ENCODE assay signal across 9 mouse cellular contexts in the genomic region with DNA sequence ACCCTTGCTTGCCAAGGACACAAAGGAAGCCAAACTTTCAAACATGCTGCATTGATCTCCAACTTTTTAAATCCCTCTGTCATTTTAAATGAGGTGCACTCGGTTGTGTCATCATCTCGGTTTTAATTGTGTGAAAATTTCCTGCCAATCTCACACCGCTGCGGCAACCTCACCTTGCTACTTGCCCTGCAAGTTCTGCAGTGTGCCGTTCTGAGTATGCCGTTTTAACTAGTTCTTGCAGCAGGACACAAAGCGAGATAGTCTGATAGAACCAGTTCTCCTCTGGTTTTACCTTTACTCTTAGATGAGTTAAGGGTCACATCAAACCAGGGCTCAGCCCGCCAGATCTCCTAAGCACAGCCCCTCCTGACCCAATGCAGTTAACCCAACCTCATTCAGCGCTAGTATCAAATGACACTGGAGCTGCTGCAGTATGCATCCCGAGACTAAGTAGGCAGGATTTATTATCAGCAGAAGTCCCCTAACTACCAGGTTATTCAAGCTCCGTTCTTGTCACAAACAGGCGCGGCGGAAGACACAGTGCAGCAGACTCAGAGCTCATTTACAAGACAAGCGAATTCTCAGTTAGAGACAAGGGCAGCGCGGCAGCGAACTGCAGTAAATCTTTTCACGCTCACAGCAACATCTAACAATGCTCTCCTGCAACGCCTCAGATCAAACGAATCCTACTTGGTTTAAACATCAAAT. TPM values are rescaled to one million over a fixed set of nuclear protein-coding genes. Genes with fewer than 3 reads are reported as not detected.
A peak's percentile ranks its signal among the peaks of the same experiment; 100 is the strongest.
DNase-seq lines count a peak whose midpoint lies in the region; ATAC-seq and TF ChIP-seq lines count a peak whose summit lies in the region.
"Had no signal": no experiment of that assay in that cellular context is flagged by ENCODE, and none has a peak within 500 bp of the region (broad histone marks: within the 10 kb centered on the region; RNA-seq: fewer than 3 reads in every experiment).

No protein-coding gene starts in this region.

- no peak for DNase-seq in kidney, postnatal 25 days
- peak; percentile 66 for DNase-seq in cerebellum, adult 9-10 months
- DNase-seq in limb, embryonic 14.5 days (ENCODE audit: low spot score): peak; percentile 5
- no peak for DNase-seq in ovary, adult 18-20 months (ENCODE audit: low spot score)
- no peak for DNase-seq in gastrocnemius, postnatal 10 days

- peak overlapping the region; percentile 55 for H3K4me2 ChIP-seq in kidney, embryonic 15.5 days
- peak overlapping the region; percentile 54 for H3K4me2 ChIP-seq in limb, embryonic 14.5 days (replicated peaks; ENCODE audit: low read depth, low read length, severe bottlenecking)
- peak overlapping the region; percentile 38 for H3K4me2 ChIP-seq in stomach, embryonic 15.5 days

- H3K36me3 ChIP-seq in kidney, embryonic 15.5 days: no peaks in the 10 kb centered on the region
- no peaks in the 10 kb centered on the region for H3K36me3 ChIP-seq in limb, embryonic 14.5 days (ENCODE audit: control insufficient read depth, insufficient read depth, low read length)
- no peaks in the 10 kb centered on the region for H3K36me3 ChIP-seq in stomach, embryonic 15.5 days
- H3K36me3 ChIP-seq: G1E had no signal

- H3K27ac ChIP-seq in kidney, embryonic 15.5 days: no peak overlapping the region
- no peak overlapping the region for H3K27ac ChIP-seq in limb, embryonic 14.5 days (replicated peaks; ENCODE audit: low read depth, low read length)
- H3K27ac ChIP-seq in stomach, embryonic 15.5 days: no peak overlapping the region

- 6% methylated on average over 21 of the region's 21 CpGs for WGBS in kidney, embryonic 15.5 days
- 4% methylated on average over 21 of the region's 21 CpGs for WGBS in limb, embryonic 14.5 days
- 7% methylated on average over 21 of the region's 21 CpGs for WGBS in stomach, embryonic 15.5 days

- 0 out of 2 replicates have a peak, but pooled peaks cover 3% of the 10 kb centered on the region for H3K27me3 ChIP-seq in kidney, embryonic 15.5 days
- H3K27me3 ChIP-seq in limb, embryonic 14.5 days (ENCODE audit: control insufficient read depth, insufficient read depth, low read length): no peaks in the 10 kb centered on the region
- H3K27me3 ChIP-seq in stomach, embryonic 15.5 days (replicated peaks): no peaks in the 10 kb centered on the region

- no peak for TF ChIP-seq POLR2A in limb, embryonic 14.5 days (IDR thresholded peaks at IDR 0.05; ENCODE audit: borderline replicate concordance, extremely low read depth, insufficient read depth, insufficient read length)

- H3K9ac ChIP-seq in kidney, embryonic 15.5 days: no peak overlapping the region
- H3K9ac ChIP-seq in limb, embryonic 14.5 days (ENCODE audit: low read depth, low read length, severe bottlenecking): peak overlapping the region; percentile 26; the same call in 1 of the 2 replicates
- no peak overlapping the region for H3K9ac ChIP-seq in stomach, embryonic 15.5 days

- peaks cover 14% of the 10 kb centered on the region for H3K4me1 ChIP-seq in kidney, embryonic 15.5 days
- H3K4me1 ChIP-seq in limb, embryonic 14.5 days (ENCODE audit: control insufficient read depth, insufficient read depth, low read length): 0 out of 2 replicates have a peak, but pooled peaks cover 2% of the 10 kb centered on the region
- peaks cover 6% of the 10 kb centered on the region for H3K4me1 ChIP-seq in stomach, embryonic 15.5 days

- H3K4me3 ChIP-seq in kidney, embryonic 15.5 days (replicated peaks): peak overlapping the region; percentile 25
- peak overlapping the region; percentile 23 for H3K4me3 ChIP-seq in limb, embryonic 14.5 days (replicated peaks; ENCODE audit: low read length)
- H3K4me3 ChIP-seq in stomach, embryonic 15.5 days (replicated peaks): peak overlapping the region; percentile 1; the same call in 1 of the 2 replicates

- H3K9me3 ChIP-seq in kidney, embryonic 15.5 days (replicated peaks): no peaks in the 10 kb centered on the region
- no peaks in the 10 kb centered on the region for H3K9me3 ChIP-seq in limb, embryonic 14.5 days (ENCODE audit: control insufficient read depth, low read length)
- no peaks in the 10 kb centered on the region for H3K9me3 ChIP-seq in stomach, embryonic 15.5 days

- peak; percentile 90 for ATAC-seq in kidney, embryonic 15.5 days (replicated peaks; ENCODE audit: low FRiP score)
- ATAC-seq in frontal cortex, adult (ENCODE audit: low TSS enrichment): peak; percentile 62
- ATAC-seq in limb, embryonic 14.5 days (ENCODE audit: low FRiP score, low read depth): no peak
- ATAC-seq in stomach, embryonic 15.5 days (ENCODE audit: insufficient read depth, low FRiP score, low read depth): no peak

RNA-seq across cellular contexts. Expression of gene Scn1a, which starts 0.7 kb away (rescaled TPM):
- 1.3 and 1.4 TPM in 2 replicates for polyA plus RNA-seq in kidney, embryonic 15.5 days (2015; fragmentation: Nextera tagmentation; extraction: Ambion mirVana)
- polyA plus RNA-seq in limb, embryonic 14.5 days (2012; rRNA removed): 1.5 and 1.7 TPM in 2 replicates
- polyA plus RNA-seq in limb, embryonic 14.5 days (2014; fragmentation: Nextera tagmentation; extraction: Ambion mirVana): 1.1 and 2.0 TPM in 2 replicates
- polyA plus RNA-seq in stomach, embryonic 15.5 days (2015; fragmentation: Nextera tagmentation; extraction: Ambion mirVana): 0.24 and 0.27 TPM in 2 replicates
- total RNA-seq in gastrocnemius, postnatal 10 days (2021): under 1 TPM; 0.16 to 0.25 TPM
- polyA plus RNA-seq: G1E had no signal

Comparison
In these comparisons a context has a peak if more than half of its experiments do, and no peak if none do; other contexts are left out.
1. ATAC-seq: peak in kidney, embryonic 15.5 days (single experiment) and frontal cortex, adult (single experiment); none in limb, embryonic 14.5 days (single experiment) and stomach, embryonic 15.5 days (single experiment).
2. DNase-seq: peak in cerebellum, adult 9-10 months (single experiment) and limb, embryonic 14.5 days (single experiment); none in kidney, postnatal 25 days (0 of 2), ovary, adult 18-20 months (single experiment) and gastrocnemius, postnatal 10 days (single experiment).
3. Peak in every context shown above with its lines, with median percentiles within 50 percentile points of each other: H3K4me2 ChIP-seq and H3K4me3 ChIP-seq.